Mouse (Mus musculus): ENCODE results near the gene Ttc7b.

Gene Ttc7b

DNA sequence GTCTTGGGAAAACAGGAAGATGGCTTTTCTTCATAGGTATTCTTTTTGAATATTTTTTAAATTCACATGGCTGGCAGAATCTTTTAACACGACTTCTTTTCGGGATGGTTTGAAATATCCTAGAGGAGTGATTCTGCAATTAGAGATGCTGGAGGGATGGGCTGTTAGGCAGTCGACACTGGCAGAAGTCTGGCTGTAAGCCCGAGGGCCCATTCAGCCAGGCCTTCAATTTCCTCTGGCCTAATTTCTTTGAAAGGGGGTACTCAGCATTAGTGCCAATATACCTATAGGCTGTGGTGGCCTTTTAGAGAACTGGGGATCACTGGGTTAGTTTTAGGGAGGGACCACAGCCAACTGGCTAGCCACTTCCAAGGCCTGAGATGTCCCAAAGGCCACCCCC lies 211.4 kb downstream of the Ttc7b start:
- DNase-seq (ENCODE audit: extremely low read depth, low read depth) = no peak

DNA sequence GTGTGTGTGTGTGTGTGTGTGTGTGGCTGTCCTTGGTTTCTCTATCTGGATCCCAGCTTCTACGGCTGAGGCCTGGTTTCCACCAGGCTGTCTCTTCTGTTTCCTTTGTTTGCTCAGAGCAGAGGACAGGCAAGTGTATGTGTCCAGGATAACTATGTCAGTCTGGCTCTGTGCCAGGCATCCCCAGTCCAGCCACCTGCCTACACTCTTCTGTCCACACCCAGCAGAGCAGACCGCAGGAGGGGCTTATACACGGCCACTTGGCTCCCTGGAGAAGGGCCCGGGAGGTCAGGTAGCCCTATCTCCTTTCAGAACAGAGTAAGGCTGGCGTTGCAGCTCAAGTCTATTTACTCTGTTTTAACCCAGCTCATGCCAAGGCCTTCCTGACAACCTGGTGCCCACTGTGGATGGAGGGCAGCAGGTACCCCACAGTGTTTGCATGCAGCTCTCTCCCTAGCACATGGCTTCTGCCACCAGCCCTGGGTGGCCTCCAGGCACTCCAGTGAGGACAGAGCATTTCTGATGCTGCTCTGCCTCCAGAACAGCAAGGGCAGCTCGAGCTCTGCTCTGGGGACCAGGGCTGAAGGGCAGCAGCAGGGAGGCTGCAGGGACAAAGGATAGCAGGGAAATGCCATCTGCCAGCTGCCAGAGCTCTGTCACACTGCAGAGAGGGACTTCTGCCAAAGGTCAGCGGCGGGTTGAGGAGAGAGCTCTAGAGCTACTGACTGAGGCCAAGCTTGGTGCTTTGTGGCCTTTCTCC lies 212.9 kb downstream of the Ttc7b start:
- DNase-seq (ENCODE audit: extremely low read depth, low read depth) = no peak

DNA sequence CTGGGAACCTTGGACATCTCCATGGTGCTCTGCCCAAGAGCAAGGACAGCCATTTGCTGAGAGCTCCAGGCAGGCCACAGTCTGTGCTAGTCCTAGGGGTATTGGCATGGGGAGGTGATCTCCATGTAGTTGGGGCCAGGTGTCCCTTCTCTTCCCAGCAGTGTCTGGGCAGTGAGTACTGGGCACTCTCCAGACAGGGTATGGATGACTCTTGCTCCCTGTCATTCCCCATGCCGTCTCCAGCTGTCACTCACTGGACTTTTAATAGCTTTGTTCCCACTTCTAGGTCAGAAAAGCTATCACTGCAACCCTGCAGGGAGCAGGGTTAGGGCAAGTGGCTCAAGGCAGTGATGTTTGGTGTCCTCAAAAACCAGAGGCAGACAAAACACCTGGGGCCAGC lies 214.3 kb downstream of the Ttc7b start:
- DNase-seq (ENCODE audit: extremely low read depth, low read depth) = no peak

DNA sequence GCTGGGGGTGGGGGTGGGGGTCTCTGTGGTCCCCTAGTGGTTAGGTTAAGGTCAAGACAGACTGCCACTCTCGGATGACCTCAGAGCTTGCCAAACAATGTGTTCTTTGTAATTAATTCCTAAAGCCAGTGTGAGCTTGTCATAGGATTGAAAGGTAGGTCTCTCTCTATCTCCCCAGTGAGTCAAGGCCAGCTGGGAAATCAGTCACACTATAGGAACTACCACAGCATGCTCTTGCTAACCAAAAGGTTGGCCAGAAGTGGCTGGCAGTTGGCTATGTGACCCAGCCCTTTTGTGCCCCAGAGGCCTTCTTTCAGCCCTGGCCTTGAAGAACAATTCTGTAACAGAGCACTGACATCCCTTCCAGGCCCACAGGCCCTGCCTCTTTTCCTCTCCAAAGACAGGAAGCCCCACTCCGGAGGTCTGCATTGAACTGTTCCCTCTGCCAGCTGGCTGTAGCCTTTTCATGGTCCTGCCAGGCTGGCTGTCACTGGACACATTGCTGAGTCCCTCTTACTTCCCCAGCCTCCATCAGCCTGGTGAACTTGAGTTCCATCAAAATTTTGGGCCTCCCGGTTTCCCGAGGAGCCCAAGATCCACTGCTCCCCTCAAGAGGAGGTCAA lies 215.5 kb downstream of the Ttc7b start:
- DNase-seq (ENCODE audit: extremely low read depth, low read depth) = no peak

DNA sequence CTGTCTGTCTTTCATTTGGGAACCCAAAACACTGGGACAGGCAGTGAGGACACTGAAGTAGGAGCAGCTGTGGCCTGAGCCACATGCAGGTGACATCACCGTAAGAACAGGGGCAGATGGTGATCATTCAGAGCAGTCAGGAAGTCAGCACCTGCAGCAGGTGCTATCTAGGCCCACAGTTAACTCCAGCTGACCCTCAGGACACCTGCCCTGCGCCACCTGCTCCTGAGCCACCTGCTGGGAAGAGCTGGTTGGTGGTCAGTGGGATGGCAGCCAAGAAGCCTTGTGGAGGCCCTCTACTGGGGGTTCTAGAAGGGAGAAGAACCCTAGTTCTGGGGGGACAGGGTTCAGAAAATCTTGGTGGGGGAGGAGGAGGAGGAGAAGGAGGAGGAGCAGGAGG lies 216.3 kb downstream of the Ttc7b start:
- no peak for DNase-seq (ENCODE audit: extremely low read depth, low read depth)

DNA sequence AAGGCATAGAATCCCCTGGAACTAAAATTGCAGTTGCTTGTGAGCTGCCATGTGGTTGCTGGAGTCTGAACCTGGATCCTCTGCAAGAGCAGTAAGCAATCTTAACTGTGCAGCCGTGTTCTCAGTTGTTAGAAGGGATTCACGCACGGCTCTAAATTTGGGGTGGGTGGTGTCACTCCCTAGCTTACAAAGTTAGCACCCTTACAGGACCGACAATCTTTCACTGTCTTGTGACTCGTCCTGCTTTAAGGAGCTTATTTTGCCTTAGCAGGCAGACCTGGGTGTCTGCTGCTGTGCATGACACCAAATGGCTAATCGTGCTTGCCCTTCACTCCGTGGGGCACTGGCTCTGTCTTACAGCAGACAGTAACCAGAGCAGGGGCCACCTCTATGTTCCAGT lies 217.5 kb downstream of the Ttc7b start:
- DNase-seq (ENCODE audit: extremely low read depth, low read depth) = no peak

DNA sequence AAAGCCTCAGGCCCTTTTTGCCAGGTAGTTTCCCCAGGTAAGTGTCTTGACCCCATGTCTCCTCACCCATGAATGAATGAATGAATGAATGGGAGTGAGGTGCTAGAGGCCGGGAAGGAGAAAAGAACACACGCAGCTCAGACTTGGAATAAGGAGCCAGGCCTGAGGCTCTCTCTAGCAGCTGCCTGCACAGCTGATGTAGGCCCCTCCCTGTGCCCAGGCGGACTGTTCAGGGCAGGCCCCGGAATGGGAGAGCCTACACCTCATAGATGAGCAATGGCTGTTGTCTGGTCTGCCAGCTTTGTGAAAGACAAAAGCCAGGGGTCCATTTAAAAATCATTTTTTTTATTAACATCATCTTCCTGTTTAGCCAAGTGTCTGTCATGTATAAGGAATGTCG lies 220.2 kb downstream of the Ttc7b start:
- DNase-seq (ENCODE audit: extremely low read depth, low read depth) = no peak

DNA sequence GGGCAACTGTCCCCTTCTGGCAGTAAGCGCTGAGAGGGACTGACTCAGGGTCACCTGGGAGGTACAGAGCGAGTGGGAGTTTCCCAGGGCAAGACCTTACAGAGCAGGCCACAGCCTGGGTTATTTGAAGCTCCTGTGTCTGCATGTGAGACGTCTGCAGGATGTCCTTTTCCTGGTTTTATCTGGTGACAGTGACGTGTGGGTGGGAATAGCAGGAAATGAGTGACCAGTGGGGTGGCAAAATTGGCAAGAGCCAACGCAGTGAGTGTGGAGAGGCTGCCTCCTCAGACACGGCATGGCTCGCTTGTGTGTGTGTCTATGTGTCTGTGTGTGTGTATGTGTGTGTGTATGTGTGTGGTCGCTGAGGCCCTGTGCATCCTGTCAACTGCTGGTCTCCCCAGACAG lies 221.3 kb downstream of the Ttc7b start:
- DNase-seq (ENCODE audit: extremely low read depth, low read depth) = no peak

DNA sequence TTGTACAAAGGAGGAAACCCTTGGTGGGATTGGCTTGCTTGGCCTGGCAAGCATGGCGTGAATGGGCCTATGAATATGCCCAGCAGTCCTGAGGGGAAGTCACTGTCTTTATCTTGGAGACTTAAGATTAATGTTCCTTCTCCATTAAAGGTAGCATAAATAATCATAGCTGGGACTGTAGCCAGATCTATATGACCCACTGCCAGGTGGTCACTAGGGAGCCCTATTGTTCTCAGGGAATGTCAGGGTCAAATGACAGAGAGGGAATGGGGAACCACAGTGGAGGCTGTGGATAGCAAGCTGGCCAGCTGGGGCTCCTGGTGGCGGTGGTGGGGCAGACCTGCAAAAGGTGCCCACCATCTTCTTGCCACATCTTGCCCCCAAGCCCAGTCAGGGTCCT lies 221.8 kb downstream of the Ttc7b start:
- DNase-seq (ENCODE audit: extremely low read depth, low read depth) = no peak

DNA sequence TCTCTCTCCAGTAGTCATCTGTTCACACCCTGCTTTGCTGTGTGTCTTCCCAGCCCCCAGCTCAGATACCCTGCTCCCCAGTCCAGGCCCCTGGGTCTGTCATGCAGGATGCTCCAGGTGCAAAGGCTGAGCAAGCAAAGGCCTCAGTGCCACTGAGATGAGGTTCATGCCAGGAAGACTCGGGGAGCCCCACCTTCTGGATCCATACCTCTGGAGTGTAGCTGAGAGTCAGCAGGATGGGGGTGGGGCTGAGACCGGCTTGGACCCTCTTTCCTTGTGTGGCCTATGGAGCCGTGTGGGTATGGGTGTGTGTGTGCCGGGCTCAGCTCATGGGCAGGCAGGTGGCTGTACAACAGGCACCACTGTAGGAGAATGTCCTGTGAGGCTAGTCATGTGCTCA lies 222.7 kb downstream of the Ttc7b start:
- no peak for DNase-seq (ENCODE audit: extremely low read depth, low read depth)

DNA sequence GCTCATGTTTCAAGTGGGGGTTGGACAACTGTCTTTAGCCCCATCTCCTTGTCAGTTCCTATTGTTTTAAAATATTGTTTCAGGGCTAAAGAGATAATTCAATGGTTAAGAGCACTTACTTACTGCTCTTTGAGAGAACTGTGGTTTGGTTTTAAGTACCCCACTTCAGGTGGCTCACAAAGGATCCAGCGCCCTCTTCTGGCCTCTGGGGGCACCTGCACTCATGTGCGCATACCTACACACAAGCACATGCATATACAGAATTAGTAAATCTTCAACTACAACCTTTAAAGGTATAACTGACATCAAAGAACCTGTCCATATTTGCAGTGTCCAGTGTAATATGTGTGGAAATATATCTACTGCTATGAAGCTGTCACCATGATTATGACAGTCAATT lies 226.2 kb downstream of the Ttc7b start:
- DNase-seq (ENCODE audit: extremely low read depth, low read depth) = peak; percentile 20

DNA sequence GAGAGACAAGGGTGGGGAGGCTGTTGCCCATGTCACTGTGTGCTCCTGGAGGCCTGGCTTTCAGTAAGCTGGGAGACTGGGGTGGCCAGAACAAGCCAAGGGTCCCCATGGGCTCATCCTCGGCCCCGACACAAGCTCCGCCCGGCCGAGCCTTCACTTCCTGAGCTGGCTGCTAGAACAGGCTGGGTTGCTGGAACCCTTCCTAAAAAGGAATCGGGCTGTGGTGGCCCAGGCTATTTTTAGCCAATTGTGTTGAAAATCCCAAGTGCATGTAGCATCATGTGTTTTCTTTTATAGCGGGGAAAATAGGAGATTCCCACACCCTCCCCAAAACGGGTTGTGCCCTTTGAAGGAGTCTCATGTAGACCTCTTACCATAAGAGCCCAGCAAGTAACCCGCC lies 226.7 kb downstream of the Ttc7b start:
- DNase-seq (ENCODE audit: extremely low read depth, low read depth) = no peak

DNA sequence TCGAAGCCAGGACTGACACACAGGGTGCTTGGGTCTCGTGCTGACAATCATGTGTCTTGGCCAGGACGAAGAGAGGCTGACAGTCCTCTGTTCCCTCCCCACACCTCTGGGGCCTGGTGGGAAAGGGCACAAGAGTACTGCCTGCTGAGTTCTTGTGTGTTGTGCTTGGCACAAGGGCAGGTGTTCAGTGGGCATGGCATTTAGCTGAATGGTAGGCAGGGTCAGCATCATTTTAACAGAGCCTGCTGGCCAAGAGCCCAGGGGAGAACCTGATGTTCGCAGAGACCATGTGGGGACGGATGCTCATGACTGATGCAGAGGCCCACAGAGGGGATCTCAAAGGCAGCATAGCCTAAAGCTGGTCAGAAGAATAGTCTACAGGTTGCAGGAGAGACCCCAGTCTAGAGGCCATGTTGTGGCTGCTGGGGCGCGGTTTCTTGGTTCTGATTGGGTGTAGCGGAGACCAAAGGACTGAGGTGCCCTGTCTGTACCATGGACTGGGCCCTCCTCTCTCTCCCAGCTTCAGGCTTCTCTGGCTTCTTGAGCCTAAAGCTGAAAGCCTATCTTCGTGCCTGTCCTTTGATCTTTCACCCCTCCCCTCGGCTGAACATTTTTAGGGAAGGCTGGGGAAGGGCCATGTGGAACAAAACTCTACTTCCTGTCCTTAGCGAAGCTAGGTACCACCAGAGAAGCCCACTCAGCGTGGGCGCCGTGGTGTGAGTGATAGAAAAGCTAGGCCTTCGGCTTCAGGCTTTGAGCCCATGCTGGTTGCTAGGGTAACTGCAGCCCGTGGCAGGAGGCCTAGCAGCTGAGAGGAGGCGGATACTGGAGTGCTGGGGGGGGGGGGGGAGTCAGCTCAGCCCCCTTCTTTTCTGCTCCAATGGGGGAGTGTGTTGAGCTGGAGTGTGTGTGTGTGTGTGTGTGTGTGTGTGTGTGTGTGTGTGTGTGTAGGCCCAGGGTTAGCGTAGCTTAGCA lies 229.6 kb downstream of the Ttc7b start:
- DNase-seq (ENCODE audit: extremely low read depth, low read depth) = no peak

DNA sequence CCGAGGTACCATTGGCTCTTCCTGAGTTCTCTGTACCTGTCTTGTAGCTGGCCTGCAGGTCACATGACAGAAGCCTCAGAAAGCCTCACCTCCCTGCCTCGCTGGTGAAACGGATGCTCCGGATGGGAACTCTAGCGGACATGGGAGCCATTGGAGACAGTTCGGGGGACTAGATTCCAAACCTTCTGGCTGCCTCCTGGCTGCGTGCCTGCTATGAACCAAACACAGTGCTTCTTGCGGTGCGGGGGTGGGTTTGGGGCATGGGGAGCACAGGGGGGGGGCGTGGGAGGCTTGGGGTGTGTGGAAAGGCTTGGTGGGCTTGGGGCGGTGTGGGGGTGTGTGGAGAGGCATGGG lies 230.5 kb downstream of the Ttc7b start:
- DNase-seq (ENCODE audit: extremely low read depth, low read depth) = no peak

DNA sequence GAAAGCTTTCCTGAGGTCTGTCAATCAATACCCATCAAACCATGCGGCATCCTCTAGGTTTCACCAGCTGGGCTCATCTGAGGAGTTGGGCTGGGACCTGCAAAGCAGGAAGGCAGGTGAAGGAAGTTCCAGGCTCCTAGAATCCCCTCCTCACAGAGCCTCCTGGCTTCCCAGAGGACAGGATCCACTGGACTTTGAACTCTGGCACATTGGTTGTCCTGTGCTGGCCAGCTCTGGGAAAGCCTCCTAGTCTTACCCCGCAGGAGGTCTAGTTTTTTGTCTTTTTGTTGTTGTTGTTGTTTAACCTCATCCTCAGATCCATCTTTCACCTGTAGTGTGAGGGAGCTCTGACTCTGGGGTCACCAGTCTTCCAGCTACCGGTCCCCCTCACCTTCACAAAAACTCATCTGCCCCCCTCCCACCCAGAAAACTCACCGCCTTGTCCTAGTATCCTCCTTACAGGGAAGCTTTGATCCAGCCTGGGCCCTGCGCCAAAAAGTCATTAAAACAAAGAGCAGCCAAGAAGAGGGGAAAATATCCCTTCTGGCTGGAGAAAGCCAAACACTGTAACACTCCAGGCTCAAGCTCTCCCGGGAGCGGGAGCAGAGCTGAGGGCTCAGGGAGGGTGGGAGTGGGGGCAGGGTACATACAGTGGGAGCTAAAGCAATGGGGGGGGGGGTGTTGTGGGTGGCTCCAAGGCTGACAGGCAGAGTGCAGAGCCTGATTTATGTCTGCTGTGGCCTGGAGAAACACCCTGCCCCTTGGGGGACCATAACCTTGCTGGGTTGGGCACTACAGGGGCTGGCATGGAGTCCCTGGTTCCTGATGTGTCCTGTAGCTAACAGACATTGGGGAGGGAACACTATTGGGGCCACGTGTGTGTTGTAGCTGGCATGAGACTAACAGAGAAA lies 231.1 kb downstream of the Ttc7b start:
- DNase-seq (ENCODE audit: extremely low read depth, low read depth) = no peak

DNA sequence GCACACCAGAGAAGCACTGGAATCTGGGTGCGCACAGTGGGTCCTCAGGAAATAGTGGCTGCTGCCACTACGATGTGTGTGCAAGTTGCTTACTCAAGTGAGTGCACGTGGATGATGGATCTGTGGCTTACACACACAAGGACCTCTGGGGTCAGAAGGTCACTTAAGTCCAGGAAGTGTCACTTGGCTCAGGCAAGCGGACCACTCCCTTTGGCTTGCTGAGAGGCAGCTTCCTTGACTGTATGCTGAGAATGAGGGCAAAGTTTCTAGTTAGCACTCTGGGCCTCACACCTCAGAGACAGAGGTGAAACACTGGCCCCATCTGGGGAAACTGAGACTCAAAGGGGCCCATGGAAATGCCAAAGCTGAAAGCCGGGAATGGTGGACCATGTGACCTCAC lies 232.6 kb downstream of the Ttc7b start:
- no peak for DNase-seq (ENCODE audit: extremely low read depth, low read depth)

DNA sequence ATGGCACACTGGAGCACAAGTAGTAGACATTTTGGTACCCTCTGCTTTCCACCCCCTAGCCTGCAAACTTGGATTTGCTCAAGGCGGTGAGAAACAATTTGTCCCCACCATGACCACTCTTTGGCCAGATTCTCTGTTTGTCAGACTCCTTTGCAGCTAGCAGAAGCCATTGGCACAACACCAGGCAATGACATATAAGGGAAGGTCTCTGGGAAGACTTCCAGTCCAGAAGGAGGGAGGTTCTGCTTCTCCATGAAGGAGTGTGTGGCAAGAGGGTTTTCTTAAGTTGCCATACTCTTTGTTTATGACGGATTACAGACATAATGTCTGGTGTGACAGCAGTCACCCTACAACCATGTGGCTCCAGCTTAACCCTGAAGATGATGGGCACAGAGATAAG lies 233.1 kb downstream of the Ttc7b start:
- no peak for DNase-seq (ENCODE audit: extremely low read depth, low read depth)

DNA sequence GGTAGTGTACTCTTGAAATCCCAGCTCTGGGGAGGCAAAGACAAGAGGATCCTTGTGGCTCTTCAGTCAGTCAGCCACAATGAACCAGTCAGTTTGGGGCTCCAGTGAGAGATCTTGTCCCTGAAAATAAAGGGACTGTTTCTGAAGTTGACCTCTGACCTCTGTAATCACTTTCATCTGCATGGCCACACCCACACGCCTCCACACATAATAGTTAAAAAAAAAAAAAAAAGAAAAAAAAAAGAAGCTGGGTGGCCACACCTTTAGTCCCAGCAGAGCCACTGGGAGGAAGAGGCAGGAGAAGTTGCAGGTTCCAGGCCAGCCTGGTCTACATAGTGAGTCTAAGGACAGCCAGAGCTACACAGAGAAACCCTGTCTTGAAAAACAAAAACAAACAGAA lies 237.3 kb downstream of the Ttc7b start:
- no peak for DNase-seq (ENCODE audit: extremely low read depth, low read depth)

DNA sequence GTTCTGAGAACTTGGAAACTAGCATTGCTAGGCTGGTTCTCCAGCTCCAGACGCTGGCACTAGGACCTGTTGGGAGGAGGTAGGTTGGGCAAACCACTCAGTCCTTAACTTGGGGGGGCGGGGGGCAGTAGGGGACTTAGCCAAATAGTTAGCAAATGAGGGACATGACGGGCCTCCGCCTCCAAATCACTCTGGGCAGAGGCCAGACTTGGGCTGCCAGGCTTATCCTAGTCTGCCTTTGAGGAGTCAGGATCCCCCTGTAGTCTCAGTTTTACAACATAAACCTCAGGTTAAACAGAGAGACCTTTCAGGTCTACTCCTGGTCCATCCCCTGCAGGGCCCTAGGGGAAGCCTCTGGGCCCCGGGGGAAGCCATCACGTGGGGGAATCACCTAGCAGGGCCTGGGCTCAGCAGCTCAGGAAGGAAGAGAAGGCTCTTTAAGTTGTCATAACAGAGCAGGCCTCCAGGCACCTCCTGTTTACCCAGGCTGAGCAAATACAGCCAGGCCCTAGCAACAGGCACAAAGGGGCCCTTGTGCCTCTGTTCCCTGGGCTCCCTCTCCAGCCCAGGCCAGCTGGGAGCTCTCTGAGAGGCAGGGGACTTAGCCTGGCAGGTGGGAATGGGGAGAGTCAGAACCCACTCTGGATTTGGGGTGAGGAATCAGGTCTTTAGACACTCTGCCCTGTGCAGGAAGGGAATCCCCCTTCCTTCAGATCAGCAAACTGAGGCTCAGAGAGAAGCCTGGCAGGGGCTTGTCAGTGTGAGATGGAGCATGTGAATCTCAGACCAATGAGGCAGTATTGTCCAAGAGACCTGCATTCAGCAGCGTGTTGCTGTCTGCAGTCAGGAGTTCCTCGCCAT lies 238.4 kb downstream of the Ttc7b start:
- DNase-seq (ENCODE audit: extremely low read depth, low read depth) = no peak

All from MEL-GATA-1-ER (cell line).